8 mouse cellular contexts compared by ENCODE assay signal in the genomic region with DNA sequence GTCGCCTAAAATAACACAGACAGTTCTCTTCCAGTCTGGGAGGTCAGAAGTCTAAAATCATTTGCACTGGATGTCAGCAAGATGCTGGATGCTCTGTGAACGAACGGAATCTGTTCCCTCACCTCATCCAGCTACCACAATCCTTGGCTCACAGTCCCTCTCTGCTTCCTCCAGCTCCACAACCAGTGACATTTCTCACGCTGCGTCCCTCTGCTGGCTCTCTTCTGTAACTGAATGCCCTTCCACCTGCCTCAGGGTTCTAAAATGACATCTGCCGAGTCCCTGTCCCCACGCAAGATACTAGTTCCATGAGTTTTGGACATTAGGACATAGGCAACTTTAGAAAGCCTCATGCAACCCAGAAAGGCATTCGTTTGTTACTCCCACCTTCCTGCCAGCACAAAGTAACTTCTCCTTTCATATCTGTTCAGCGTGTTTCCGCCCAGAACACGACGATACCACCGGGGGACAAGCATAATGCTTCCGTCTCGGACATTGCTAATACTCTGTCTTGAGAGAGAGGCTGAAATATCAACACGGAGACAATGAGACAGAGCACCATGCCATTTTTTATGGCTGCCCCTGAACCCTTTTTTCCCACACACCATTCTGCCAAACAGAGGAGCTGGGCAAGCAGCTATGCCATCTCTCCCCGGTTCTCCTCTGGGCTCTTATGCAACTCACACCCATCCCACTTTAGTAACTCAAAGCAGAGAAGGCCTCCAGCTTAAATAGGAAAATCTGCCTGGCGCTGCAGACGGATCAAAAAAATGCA. TPM values are rescaled to one million over a fixed set of nuclear protein-coding genes. Genes with fewer than 3 reads are reported as not detected.
DNase-seq lines count a peak whose midpoint lies in the region; ATAC-seq lines count a peak whose summit lies in the region.

No protein-coding gene starts in this region.

- peak; percentile 77 for ATAC-seq in frontal cortex, adult (ENCODE audit: low TSS enrichment)
- ATAC-seq in forebrain, embryonic 15.5 days (replicated peaks) = no peak
- ATAC-seq in limb, embryonic 15.5 days (ENCODE audit: insufficient number of reproducible peaks, low FRiP score, low TSS enrichment, low read depth) = no peak

- no peak for DNase-seq in frontal cortex, postnatal 25 days (ENCODE audit: low spot score in 2 of 2)
- DNase-seq in lung, postnatal 10 days = peak; percentile 46
- DNase-seq in lung, postnatal 25 days (ENCODE audit: low spot score) = no peak
- no peak for DNase-seq in adrenal gland, adult 2 months
- no peak for DNase-seq in Muller cell, postnatal 12 days (ENCODE audit: inconsistent ontology term)

- no peak overlapping the region for H3K9ac ChIP-seq in forebrain, embryonic 15.5 days (replicated peaks)
- no peak overlapping the region for H3K9ac ChIP-seq in limb, embryonic 15.5 days

- no peaks in the 10 kb centered on the region for H3K36me3 ChIP-seq in forebrain, embryonic 15.5 days
- peaks cover 7% of the 10 kb centered on the region; the same call in 1 of the 2 replicates for H3K36me3 ChIP-seq in limb, embryonic 15.5 days

- H3K4me2 ChIP-seq in forebrain, embryonic 15.5 days (replicated peaks) = no peak overlapping the region
- H3K4me2 ChIP-seq in limb, embryonic 15.5 days = no peak overlapping the region

- H3K9me3 ChIP-seq in forebrain, embryonic 15.5 days = no peaks in the 10 kb centered on the region
- no peaks in the 10 kb centered on the region for H3K9me3 ChIP-seq in limb, embryonic 15.5 days

- WGBS in forebrain, embryonic 15.5 days = 73% methylated on average over 19 of the region's 19 CpGs
- 61% methylated on average over 19 of the region's 19 CpGs for WGBS in limb, embryonic 15.5 days

- H3K27ac ChIP-seq in forebrain, embryonic 15.5 days (replicated peaks) = peak overlapping the region; percentile 61
- peak overlapping the region; percentile 84 for H3K27ac ChIP-seq in limb, embryonic 15.5 days

- H3K27me3 ChIP-seq in forebrain, embryonic 15.5 days = no peaks in the 10 kb centered on the region
- no peaks in the 10 kb centered on the region for H3K27me3 ChIP-seq in limb, embryonic 15.5 days

- no peak overlapping the region for H3K4me3 ChIP-seq in forebrain, embryonic 15.5 days
- no peak overlapping the region for H3K4me3 ChIP-seq in limb, embryonic 15.5 days

- peaks cover 20% of the 10 kb centered on the region for H3K4me1 ChIP-seq in forebrain, embryonic 15.5 days
- peaks cover 41% of the 10 kb centered on the region for H3K4me1 ChIP-seq in limb, embryonic 15.5 days

RNA-seq across cellular contexts. Expression of gene Adamts17, which starts 27.6 kb away (rescaled TPM):
- polyA plus RNA-seq in forebrain, embryonic 15.5 days (2015; fragmentation: Nextera tagmentation; extraction: Ambion mirVana) = 3.5 and 5.0 TPM in 2 replicates
- 13.5 and 13.7 TPM in 2 replicates for polyA plus RNA-seq in limb, embryonic 15.5 days (2015; fragmentation: Nextera tagmentation; extraction: Ambion mirVana)
- total RNA-seq in adrenal gland, adult 2 months (2021) = 1 to 10 TPM; 2.2 to 4.3 TPM
- 4.6 and 6.3 TPM in 2 replicates for polyA plus RNA-seq in adrenal gland, adult 2 months (2012; rRNA removed)
